Mouse (Mus musculus) liver, postnatal 0 days (tissue): Measurements from ENCODE around the gene Ccdc93. TPM values are rescaled to one million over a fixed set of nuclear protein-coding genes. Genes with fewer than 3 reads are reported as not detected.
A peak's percentile ranks its signal among the peaks of the same experiment; 100 is the strongest.

Experiments used
- ATAC-seq: fragments of 200-750 bp; cut with Nextera tagmentation; 2 replicates; pipeline ENCODE4 v1.8.0; 2017; ENCODE audit warnings: mild to moderate bottlenecking, moderate library complexity
- DNase-seq: peaks from one replicate; pipeline ENCODE4 v3.0.0-alpha.2; 2016
- H3K27ac ChIP-seq: fragments of 300-500 bp; sonication (generic); 2 replicates; pipeline ENCODE4 v1.5.1; 2014; ENCODE audit warnings: antibody characterized with exemption, moderate library complexity, mild to moderate bottlenecking, low read depth
- H3K27me3 ChIP-seq: fragments of 300-500 bp; sonication (generic); 2 replicates; pipeline ENCODE4 v1.6.1; 2014; ENCODE audit warnings: low read length, control low read depth, mixed read lengths; ENCODE audit not compliant: insufficient read depth
- H3K36me3 ChIP-seq: fragments of 300-500 bp; sonication (generic); replicated peaks from 2 replicates; pipeline ENCODE4 v1.6.1; 2014; ENCODE audit warnings: mild to moderate bottlenecking, control low read depth, low read length, moderate library complexity, mixed read lengths; ENCODE audit not compliant: insufficient read depth
- H3K4me1 ChIP-seq: fragments of 300-500 bp; sonication (generic); 2 replicates; pipeline ENCODE4 v1.6.1; 2014; ENCODE audit warnings: antibody characterized with exemption, mild to moderate bottlenecking, control low read depth; ENCODE audit not compliant: insufficient read depth
- H3K4me2 ChIP-seq: fragments of 300-500 bp; sonication (generic); 2 replicates; pipeline ENCODE4 v1.6.1; 2014; ENCODE audit warnings: low read depth, mild to moderate bottlenecking, low read length, moderate library complexity, mixed read lengths
- H3K4me3 ChIP-seq: fragments of 300-500 bp; sonication (generic); 2 replicates; pipeline ENCODE4 v1.5.1; 2014; ENCODE audit warnings: low read depth, low read length
- H3K9ac ChIP-seq: fragments of 300-500 bp; sonication (generic); replicated peaks from 2 replicates; pipeline ENCODE4 v1.6.1; 2014; ENCODE audit warnings: mild to moderate bottlenecking, moderate library complexity
- H3K9me3 ChIP-seq: fragments of 300-500 bp; sonication (generic); 2 replicates; pipeline ENCODE4 v1.6.1; 2016; ENCODE audit warnings: mild to moderate bottlenecking, control low read depth, low read length, mixed read lengths
- CTCF ChIP-seq: sonication (generic); IDR thresholded peaks from 2 replicates; pipeline ENCODE4 v1.5.1; 2016; ENCODE audit warnings: antibody characterized with exemption, low read depth
- EP300 ChIP-seq: IDR thresholded peaks from 2 replicates; pipeline ENCODE4 v1.6.1; 2016; ENCODE audit warnings: antibody characterized with exemption, low read depth, mild to moderate bottlenecking
- WGBS: fragments of 180-500 bp; shearing (Covaris S2); extraction: QIAGEN DNeasy Blood & Tissue Kit; methylation state at CpG from one replicate; pipeline ENCODE4 v1.1.7; 2014; ENCODE audit not compliant: insufficient replicate concordance; 5-methylcytosine and 5-hydroxymethylcytosine counted together
- polyA plus RNA-seq: library from polyadenylated mRNA; unstranded; fragments of >200 nt; fragmentation: Nextera tagmentation; extraction: Ambion mirVana; gene quantifications from 2 replicates; pipeline ENCODE4 v1.2.1, GENCODE M21; 2015

Ccdc93 gene
- polyA plus RNA-seq, 1 experiment from 2014 or later: 3.1 TPM

- Histone ChIP-seq H3K27me3 (no peaks in the 10 kb centered on the region), H3K4me3 (no peak overlapping the region), H3K9me3 (no peaks in the 10 kb centered on the region), H3K9ac (no peak overlapping the region), H3K27ac (no peak overlapping the region), H3K4me1 (no peaks in the 10 kb centered on the region), H3K36me3 (peaks cover 40% of the 10 kb centered on the region), H3K4me2 (no peak overlapping the region)
- TF ChIP-seq EP300 (no peak), CTCF (no peak)
- ATAC-seq (no peak), DNase-seq (no peak)
- 80% methylated on average over 6 of the region's 6 CpGs for WGBS
Measured at GRCm38 (mm10) chr1:121486803-121487202, 56.0 kb downstream of the Ccdc93 start.

- TF ChIP-seq EP300 (no peak), CTCF (peak; percentile 58)
- Histone ChIP-seq H3K27ac (no peak overlapping the region), H3K4me2 (no peak overlapping the region), H3K9ac (no peak overlapping the region), H3K27me3 (no peaks in the 10 kb centered on the region), H3K4me3 (no peak overlapping the region), H3K36me3 (peaks cover 54% of the 10 kb centered on the region), H3K4me1 (no peaks in the 10 kb centered on the region), H3K9me3 (no peaks in the 10 kb centered on the region)
- WGBS: 40% methylated on average over 5 of the region's 5 CpGs
- ATAC-seq (no peak), DNase-seq (peak; percentile 20)
Measured at GRCm38 (mm10) chr1:121490241-121490640, 59.4 kb downstream of the Ccdc93 start.

DNA sequence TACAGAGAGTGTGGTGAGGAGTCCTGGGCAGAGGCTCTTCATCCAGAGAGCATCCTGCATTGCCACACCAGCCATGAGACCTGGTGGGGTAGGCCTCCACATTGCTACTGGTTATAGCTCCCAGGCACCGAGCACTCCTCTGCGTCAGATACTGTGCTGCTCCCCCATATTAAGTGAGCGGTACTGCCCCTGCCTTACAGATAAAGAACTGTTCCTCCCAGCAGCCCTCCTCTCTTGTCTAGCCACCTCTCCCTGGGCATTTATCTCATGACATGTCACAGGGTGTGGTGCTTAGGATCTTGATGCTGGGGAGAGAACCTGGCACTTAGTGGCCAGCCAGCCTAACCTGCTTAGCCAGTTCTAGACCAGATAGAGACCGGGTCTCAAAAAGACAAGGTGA, 66.2 kb downstream of the Ccdc93 start:
- Histone ChIP-seq H3K36me3 (peaks cover 65% of the 10 kb centered on the region), H3K4me3 (no peak overlapping the region), H3K27ac (no peak overlapping the region), H3K4me1 (no peaks in the 10 kb centered on the region), H3K9me3 (no peaks in the 10 kb centered on the region), H3K27me3 (no peaks in the 10 kb centered on the region), H3K4me2 (no peak overlapping the region), H3K9ac (no peak overlapping the region)
- ATAC-seq: no peak
- no peak for DNase-seq
- TF ChIP-seq EP300: no peak
- no peak for TF ChIP-seq CTCF
- 88% methylated on average over 4 of the region's 4 CpGs for WGBS

DNA sequence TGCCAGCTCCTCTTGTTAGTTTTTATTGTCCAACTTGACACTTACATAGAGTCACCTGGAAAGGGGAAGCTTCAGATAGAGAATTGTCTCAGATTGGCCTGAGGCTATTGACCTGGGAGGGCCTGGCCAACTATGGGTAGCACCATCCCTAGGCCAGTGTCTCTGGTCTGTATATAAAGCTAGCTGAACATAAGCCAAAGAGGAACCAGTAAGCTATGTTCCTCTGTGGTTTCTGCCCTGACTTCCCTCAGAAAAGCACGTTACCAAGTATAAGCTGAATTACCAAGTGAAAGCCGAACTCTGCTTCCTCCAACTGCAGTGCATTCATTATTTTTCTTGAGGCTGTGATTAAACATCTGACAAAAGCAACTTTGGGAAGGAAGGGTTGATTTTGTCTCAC, 77.9 kb downstream of the Ccdc93 start:
- no peak for DNase-seq
- 34% methylated on average over 2 of the region's 2 CpGs for WGBS

DNA sequence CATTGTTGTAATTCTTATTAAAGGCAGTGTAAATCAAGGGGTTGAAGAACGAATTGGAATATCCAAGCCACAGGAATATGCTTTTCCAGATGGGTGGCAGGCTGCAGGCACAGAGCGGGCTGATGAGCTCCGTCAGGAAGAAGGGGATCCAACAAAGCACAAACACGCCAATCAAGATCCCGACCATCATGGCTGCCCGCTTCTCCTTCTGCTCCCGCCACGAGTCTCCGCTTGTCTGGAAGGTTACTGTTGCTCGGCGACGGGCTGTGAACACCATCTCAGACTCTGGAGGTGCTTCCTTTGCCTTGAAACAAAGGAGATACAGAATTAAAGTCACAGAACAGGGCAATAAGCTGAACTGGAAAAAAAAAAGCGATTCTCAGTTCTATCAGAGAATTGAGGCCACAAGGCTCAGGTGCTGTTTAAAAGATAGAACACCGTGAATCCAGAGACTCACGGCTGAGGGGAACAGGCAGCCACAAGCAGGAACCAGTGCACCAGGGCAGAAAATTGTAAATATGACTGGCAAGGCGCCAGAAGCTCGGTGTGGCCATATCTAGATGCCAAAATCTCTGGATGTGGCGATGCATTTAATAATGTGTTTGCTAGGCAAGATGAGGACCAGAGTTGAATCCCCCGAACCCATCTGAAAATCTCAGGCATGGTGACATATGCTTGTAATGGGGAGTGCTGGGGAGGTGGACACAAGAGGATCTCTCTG, 79.7 kb downstream of the Ccdc93 start:
- H3K27ac ChIP-seq: no peak overlapping the region
- no peak overlapping the region for H3K4me2 ChIP-seq
- DNase-seq: no peak
- H3K27me3 ChIP-seq: no peaks in the 10 kb centered on the region
- H3K36me3 ChIP-seq: no peaks in the 10 kb centered on the region
- WGBS: 83% methylated on average over 19 of the region's 19 CpGs
- no peak overlapping the region for H3K9ac ChIP-seq
- no peaks in the 10 kb centered on the region for H3K4me1 ChIP-seq
- ATAC-seq: no peak
- no peak overlapping the region for H3K4me3 ChIP-seq
- H3K9me3 ChIP-seq: no peaks in the 10 kb centered on the region
- TF ChIP-seq CTCF (no peak), EP300 (no peak)

More for the DNA sequence above, 77.9 kb downstream of the Ccdc93 start:
- Histone ChIP-seq H3K4me1 (no peaks in the 10 kb centered on the region), H3K27ac (no peak overlapping the region), H3K4me2 (no peak overlapping the region), H3K9me3 (no peaks in the 10 kb centered on the region), H3K27me3 (no peaks in the 10 kb centered on the region), H3K4me3 (no peak overlapping the region), H3K36me3 (no peaks in the 10 kb centered on the region), H3K9ac (no peak overlapping the region)
- TF ChIP-seq CTCF (no peak), EP300 (no peak)
- ATAC-seq: no peak

- H3K27ac ChIP-seq: no peak overlapping the region
- DNase-seq (no peak), ATAC-seq (no peak)
- H3K4me3 ChIP-seq: no peak overlapping the region
- no peak overlapping the region for H3K4me2 ChIP-seq
- H3K9me3 ChIP-seq: no peaks in the 10 kb centered on the region
- H3K4me1 ChIP-seq: no peaks in the 10 kb centered on the region
- TF ChIP-seq CTCF (no peak), EP300 (no peak)
- H3K9ac ChIP-seq: no peak overlapping the region
- no peaks in the 10 kb centered on the region for H3K27me3 ChIP-seq
- no peaks in the 10 kb centered on the region for H3K36me3 ChIP-seq
- 67% methylated on average over 2 of the region's 2 CpGs for WGBS
Measured at GRCm38 (mm10) chr1:121511186-121511585, 80.3 kb downstream of the Ccdc93 start.
